Mouse (Mus musculus): Measurements from ENCODE around the gene H2al2a.
"Not testable (repeated sequence)": the region's sequence is repeated elsewhere in the genome, so short reads cannot be mapped to it uniquely, and the experiment has no call there.

H2al2a gene

GRCm38 (mm10) chr2:17973868-17974440 is 22.8 kb downstream of the H2al2a start:
- DNase-seq (ENCODE audit: low read depth) = no peak

GRCm38 (mm10) chr2:17973246-17973645 is 23.5 kb downstream of the H2al2a start:
- DNase-seq (ENCODE audit: low read depth) = no peak

- no peak for DNase-seq (ENCODE audit: low read depth)
Observed at GRCm38 (mm10) chr2:17972843-17973242, 23.9 kb downstream of the H2al2a start.

GRCm38 (mm10) chr2:17971407-17971806 is 25.4 kb downstream of the H2al2a start:
- DNase-seq (ENCODE audit: low read depth) = no peak

GRCm38 (mm10) chr2:17970662-17971061 is 26.1 kb downstream of the H2al2a start:
- no peak for DNase-seq (ENCODE audit: low read depth)

- no peak for DNase-seq (ENCODE audit: low read depth)
Observed at GRCm38 (mm10) chr2:17970187-17970586, 26.6 kb downstream of the H2al2a start.

- no peak for DNase-seq (ENCODE audit: low read depth)
Observed at GRCm38 (mm10) chr2:17968571-17968970, 28.2 kb downstream of the H2al2a start.

- DNase-seq (ENCODE audit: low read depth) = not testable (repeated sequence)
Observed at GRCm38 (mm10) chr2:17968037-17968436, 28.7 kb downstream of the H2al2a start.

GRCm38 (mm10) chr2:17959501-17959900 is 37.3 kb downstream of the H2al2a start:
- DNase-seq (ENCODE audit: low read depth) = no peak

- no peak for DNase-seq (ENCODE audit: low read depth)
Observed at GRCm38 (mm10) chr2:17946875-17947274, 49.9 kb downstream of the H2al2a start.
